ENCODE assay signal across 8 mouse cellular contexts in genomic region chr8:61309530-61310402, GRCm38 (mm10).
DNase-seq lines count a peak whose midpoint lies in the region; ATAC-seq lines count a peak whose summit lies in the region.

No protein-coding gene starts in this region.

- no peak overlapping the region for H3K4me3 ChIP-seq in hindbrain, embryonic 16.5 days (ENCODE audit: low read length)

- peak overlapping the region; percentile 6; the same call in 1 of the 2 replicates for H3K4me2 ChIP-seq in hindbrain, embryonic 16.5 days (ENCODE audit: low read length)

- H3K27me3 ChIP-seq in hindbrain, embryonic 16.5 days (replicated peaks; ENCODE audit: control insufficient read depth, insufficient read depth, low read length) = no peaks in the 10 kb centered on the region

- H3K4me1 ChIP-seq in hindbrain, embryonic 16.5 days (ENCODE audit: control insufficient read depth, insufficient read depth, low read depth, low read length) = peaks cover 11% of the 10 kb centered on the region

- H3K36me3 ChIP-seq in hindbrain, embryonic 16.5 days (ENCODE audit: control insufficient read depth, insufficient read depth, low read length) = no peaks in the 10 kb centered on the region

- H3K9ac ChIP-seq in hindbrain, embryonic 16.5 days (ENCODE audit: low read depth, low read length) = no peak overlapping the region

- no peak for DNase-seq in frontal cortex, postnatal 14 days (ENCODE audit: low spot score in 2 of 2)
- peak; percentile 27 for DNase-seq in right cerebral cortex, postnatal 25 days
- DNase-seq in right cerebral cortex, postnatal 14 days = no peak
- no peak for DNase-seq in urinary bladder, adult 2 months (ENCODE audit: low spot score)
- no peak for DNase-seq in spleen, adult 18-20 months
- DNase-seq in cerebellum, postnatal 36 days = no peak

- no peak overlapping the region for H3K27ac ChIP-seq in hindbrain, embryonic 16.5 days (ENCODE audit: low read depth, low read length)

- H3K9me3 ChIP-seq in hindbrain, embryonic 16.5 days (ENCODE audit: control insufficient read depth, low read length) = no peaks in the 10 kb centered on the region

- peak; percentile 32 for ATAC-seq in frontal cortex, adult (ENCODE audit: low TSS enrichment)
- no peak for ATAC-seq in hindbrain, embryonic 16.5 days

- 31% methylated on average over 20 of the region's 20 CpGs for WGBS in hindbrain, embryonic 16.5 days
